Mouse (Mus musculus): ENCODE measurements around the gene Rpl18. TPM values are rescaled to one million over a fixed set of nuclear protein-coding genes. Genes with fewer than 3 reads are reported as not detected.

The Rpl18 gene
- total and polyA plus RNA-seq, 2 experiments from 2014 or later: 479 to 1,310 TPM

- peaks cover 14% of the 10 kb centered on the region for H3K4me1 ChIP-seq (ENCODE audit: control insufficient read depth, insufficient read depth)
- H3K9ac ChIP-seq (replicated peaks; ENCODE audit: low read depth, low read length): no peak overlapping the region
- no peak overlapping the region for H3K27ac ChIP-seq (ENCODE audit: low read depth)
- no peaks in the 10 kb centered on the region for H3K27me3 ChIP-seq (ENCODE audit: control insufficient read depth, insufficient read depth, low read length)
- 50% methylated on average over 7 of the region's 10 CpGs for WGBS
- DNase-seq (ENCODE audit: low spot score) (no peak), ATAC-seq (ENCODE audit: insufficient read depth, low read depth) (no peak)
- no peak overlapping the region for H3K4me3 ChIP-seq (ENCODE audit: low read depth, low read length)
- no peaks in the 10 kb centered on the region for H3K36me3 ChIP-seq (replicated peaks; ENCODE audit: control insufficient read depth, insufficient read depth, low read length)
- TF ChIP-seq CTCF (IDR thresholded peaks at IDR 0.05; ENCODE audit: low read depth): no peak
- TF ChIP-seq EP300 (IDR thresholded peaks at IDR 0.05; ENCODE audit: low read depth): no peak
- H3K9me3 ChIP-seq (replicated peaks; ENCODE audit: control insufficient read depth, low read length): no peaks in the 10 kb centered on the region
- H3K4me2 ChIP-seq (ENCODE audit: low read depth, low read length): no peak overlapping the region
Measured at GRCm38 (mm10) chr7:45749401-45749800, 34.1 kb downstream of the Rpl18 start.

GRCm38 (mm10) chr7:45750162-45750561 lies 34.9 kb downstream of the Rpl18 start:
- no peak overlapping the region for H3K4me3 ChIP-seq (ENCODE audit: low read depth, low read length)
- DNase-seq (ENCODE audit: low spot score) (no peak), ATAC-seq (ENCODE audit: insufficient read depth, low read depth) (no peak)
- no peak overlapping the region for H3K9ac ChIP-seq (replicated peaks; ENCODE audit: low read depth, low read length)
- peaks cover 14% of the 10 kb centered on the region for H3K4me1 ChIP-seq (ENCODE audit: control insufficient read depth, insufficient read depth)
- H3K9me3 ChIP-seq (replicated peaks; ENCODE audit: control insufficient read depth, low read length): no peaks in the 10 kb centered on the region
- 75% methylated on average over 9 of the region's 9 CpGs for WGBS
- H3K27me3 ChIP-seq (ENCODE audit: control insufficient read depth, insufficient read depth, low read length): no peaks in the 10 kb centered on the region
- no peak overlapping the region for H3K4me2 ChIP-seq (ENCODE audit: low read depth, low read length)
- TF ChIP-seq CTCF (IDR thresholded peaks at IDR 0.05; ENCODE audit: low read depth) (no peak), EP300 (IDR thresholded peaks at IDR 0.05; ENCODE audit: low read depth) (no peak)
- no peak overlapping the region for H3K27ac ChIP-seq (ENCODE audit: low read depth)
- H3K36me3 ChIP-seq (replicated peaks; ENCODE audit: control insufficient read depth, insufficient read depth, low read length): no peaks in the 10 kb centered on the region

GRCm38 (mm10) chr7:45755703-45756102 lies 40.4 kb downstream of the Rpl18 start:
- H3K4me3 ChIP-seq (ENCODE audit: low read depth, low read length): no peak overlapping the region
- WGBS: 54% methylated on average over 6 of the region's 6 CpGs
- DNase-seq (ENCODE audit: low spot score) (no peak), ATAC-seq (ENCODE audit: insufficient read depth, low read depth) (no peak)
- H3K9ac ChIP-seq (replicated peaks; ENCODE audit: low read depth, low read length): no peak overlapping the region
- H3K27ac ChIP-seq (ENCODE audit: low read depth): no peak overlapping the region
- peaks cover 33% of the 10 kb centered on the region for H3K27me3 ChIP-seq (ENCODE audit: control insufficient read depth, insufficient read depth, low read length)
- no peaks in the 10 kb centered on the region for H3K36me3 ChIP-seq (replicated peaks; ENCODE audit: control insufficient read depth, insufficient read depth, low read length)
- H3K4me1 ChIP-seq (ENCODE audit: control insufficient read depth, insufficient read depth): no peaks in the 10 kb centered on the region
- TF ChIP-seq EP300 (IDR thresholded peaks at IDR 0.05; ENCODE audit: low read depth) (no peak), CTCF (IDR thresholded peaks at IDR 0.05; ENCODE audit: low read depth) (no peak)
- H3K4me2 ChIP-seq (ENCODE audit: low read depth, low read length): no peak overlapping the region
- no peaks in the 10 kb centered on the region for H3K9me3 ChIP-seq (replicated peaks; ENCODE audit: control insufficient read depth, low read length)

- TF ChIP-seq EP300 (IDR thresholded peaks at IDR 0.05; ENCODE audit: low read depth): no peak
- TF ChIP-seq CTCF (IDR thresholded peaks at IDR 0.05; ENCODE audit: low read depth): no peak
Measured at GRCm38 (mm10) chr7:45759400-45759799, 44.1 kb downstream of the Rpl18 start.

GRCm38 (mm10) chr7:45760151-45760550 lies 44.9 kb downstream of the Rpl18 start:
- Histone ChIP-seq H3K36me3 (replicated peaks; ENCODE audit: control insufficient read depth, insufficient read depth, low read length) (no peaks in the 10 kb centered on the region), H3K9me3 (replicated peaks; ENCODE audit: control insufficient read depth, low read length) (no peaks in the 10 kb centered on the region), H3K27ac (ENCODE audit: low read depth) (no peak overlapping the region), H3K4me3 (ENCODE audit: low read depth, low read length) (no peak overlapping the region), H3K9ac (replicated peaks; ENCODE audit: low read depth, low read length) (no peak overlapping the region), H3K4me2 (ENCODE audit: low read depth, low read length) (no peak overlapping the region), H3K27me3 (ENCODE audit: control insufficient read depth, insufficient read depth, low read length) (peaks cover 35% of the 10 kb centered on the region), H3K4me1 (ENCODE audit: control insufficient read depth, insufficient read depth) (no peaks in the 10 kb centered on the region)
- 59% methylated on average over 5 of the region's 5 CpGs for WGBS
- ATAC-seq (ENCODE audit: insufficient read depth, low read depth): no peak
- DNase-seq (ENCODE audit: low spot score): no peak
- no peak for TF ChIP-seq CTCF (IDR thresholded peaks at IDR 0.05; ENCODE audit: low read depth)
- no peak for TF ChIP-seq EP300 (IDR thresholded peaks at IDR 0.05; ENCODE audit: low read depth)

More at GRCm38 (mm10) chr7:45759400-45759799, 44.1 kb downstream of the Rpl18 start:
- H3K4me2 ChIP-seq (ENCODE audit: low read depth, low read length): peak overlapping the region; percentile 35; the same call in 1 of the 2 replicates
- H3K9me3 ChIP-seq (replicated peaks; ENCODE audit: control insufficient read depth, low read length): no peaks in the 10 kb centered on the region
- no peak for DNase-seq (ENCODE audit: low spot score)
- H3K4me3 ChIP-seq (ENCODE audit: low read depth, low read length): peak overlapping the region; percentile 11
- WGBS: 11% methylated on average over 24 of the region's 27 CpGs
- H3K27ac ChIP-seq (ENCODE audit: low read depth): no peak overlapping the region
- H3K27me3 ChIP-seq (ENCODE audit: control insufficient read depth, insufficient read depth, low read length): peaks cover 35% of the 10 kb centered on the region
- no peaks in the 10 kb centered on the region for H3K36me3 ChIP-seq (replicated peaks; ENCODE audit: control insufficient read depth, insufficient read depth, low read length)
- no peaks in the 10 kb centered on the region for H3K4me1 ChIP-seq (ENCODE audit: control insufficient read depth, insufficient read depth)
- H3K9ac ChIP-seq (replicated peaks; ENCODE audit: low read depth, low read length): no peak overlapping the region
- no peak; the same call in 1 of the 2 replicates for ATAC-seq (ENCODE audit: insufficient read depth, low read depth)

- 0 out of 2 replicates have a peak, but pooled peaks cover 5% of the 10 kb centered on the region for H3K27me3 ChIP-seq (ENCODE audit: control insufficient read depth, insufficient read depth, low read length)
- ATAC-seq (ENCODE audit: insufficient read depth, low read depth): no peak
- no peak overlapping the region for H3K4me2 ChIP-seq (ENCODE audit: low read depth, low read length)
- WGBS: 39% methylated on average over 8 of the region's 8 CpGs
- H3K4me1 ChIP-seq (ENCODE audit: control insufficient read depth, insufficient read depth): no peaks in the 10 kb centered on the region
- no peaks in the 10 kb centered on the region for H3K9me3 ChIP-seq (replicated peaks; ENCODE audit: control insufficient read depth, low read length)
- H3K27ac ChIP-seq (ENCODE audit: low read depth): no peak overlapping the region
- no peak for DNase-seq (ENCODE audit: low spot score)
- TF ChIP-seq EP300 (IDR thresholded peaks at IDR 0.05; ENCODE audit: low read depth): no peak
- TF ChIP-seq CTCF (IDR thresholded peaks at IDR 0.05; ENCODE audit: low read depth): no peak
- no peak overlapping the region for H3K9ac ChIP-seq (replicated peaks; ENCODE audit: low read depth, low read length)
- no peaks in the 10 kb centered on the region for H3K36me3 ChIP-seq (replicated peaks; ENCODE audit: control insufficient read depth, insufficient read depth, low read length)
- H3K4me3 ChIP-seq (ENCODE audit: low read depth, low read length): no peak overlapping the region
Measured at GRCm38 (mm10) chr7:45765995-45766394, 50.7 kb downstream of the Rpl18 start.
